Mouse (Mus musculus): ENCODE data around the gene Olfr1395.
"Not testable (repeated sequence)": the region's sequence is repeated elsewhere in the genome, so short reads cannot be mapped to it uniquely, and the experiment has no call there.

The Olfr1395 gene

GRCm38 (mm10) chr11:49170576-49170975 lies 28.5 kb downstream of the Olfr1395 start:
- in situ Hi-C loops (cut with MboI): no loop called here

DNA sequence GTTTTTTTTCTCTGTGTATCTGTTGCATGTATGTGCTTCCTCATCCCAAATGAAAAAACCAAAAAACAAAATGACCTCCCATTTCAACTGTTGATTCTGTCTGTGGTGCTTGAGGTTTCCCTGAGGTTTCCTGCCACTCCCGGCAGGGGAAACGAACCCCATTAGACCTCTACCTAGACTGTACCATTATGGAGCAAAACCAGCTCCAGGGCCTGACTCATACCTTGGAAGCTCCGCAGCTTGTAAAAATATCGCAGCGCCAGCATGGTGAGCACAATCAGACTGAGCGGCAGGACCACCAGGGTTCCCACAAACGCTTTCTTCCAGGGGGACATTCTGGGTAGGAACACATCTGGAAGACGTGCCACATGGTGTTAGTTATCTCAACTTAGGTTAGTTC lies 33.3 kb downstream of the Olfr1395 start:
- in situ Hi-C loops (cut with MboI): no loop called here

DNA sequence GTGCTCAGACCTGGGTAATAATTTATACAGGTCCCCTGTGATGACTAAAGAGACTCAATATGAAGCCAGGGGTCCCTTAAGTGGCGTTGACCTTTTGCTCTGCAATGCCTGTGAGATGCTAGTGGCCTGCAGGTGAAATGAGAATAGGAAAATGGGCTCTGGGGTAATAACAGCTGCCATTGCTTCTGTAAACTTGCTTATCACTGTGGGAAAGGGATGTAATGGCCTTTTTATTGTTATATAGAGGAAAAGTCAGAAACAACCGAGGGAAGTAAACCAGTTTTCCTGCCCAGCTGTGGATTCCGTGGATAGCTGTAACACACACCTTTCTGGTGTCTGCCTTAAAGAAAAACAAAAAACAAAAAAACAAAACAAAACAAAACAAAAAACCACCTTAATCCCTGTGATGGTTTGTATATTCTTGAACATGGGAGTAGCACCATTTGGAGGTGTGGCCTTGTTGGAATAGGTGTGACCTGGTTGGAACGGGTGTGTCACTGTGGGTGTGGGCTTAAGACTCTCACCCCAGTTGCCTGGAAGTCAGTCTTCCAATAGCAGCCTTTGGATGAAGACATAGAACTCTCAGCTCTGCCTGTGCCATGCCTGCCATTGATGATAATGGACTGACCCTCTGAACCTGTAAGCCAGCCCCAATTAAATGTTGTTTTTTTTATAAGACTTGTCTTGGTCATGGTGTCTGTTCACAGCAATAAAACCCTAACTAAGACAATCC lies 34.1 kb downstream of the Olfr1395 start:
- in situ Hi-C loops (cut with MboI): not testable (repeated sequence)

- in situ Hi-C loops (cut with MboI): no loop called here
Measured at GRCm38 (mm10) chr11:49183172-49183571, 41.1 kb downstream of the Olfr1395 start.

DNA sequence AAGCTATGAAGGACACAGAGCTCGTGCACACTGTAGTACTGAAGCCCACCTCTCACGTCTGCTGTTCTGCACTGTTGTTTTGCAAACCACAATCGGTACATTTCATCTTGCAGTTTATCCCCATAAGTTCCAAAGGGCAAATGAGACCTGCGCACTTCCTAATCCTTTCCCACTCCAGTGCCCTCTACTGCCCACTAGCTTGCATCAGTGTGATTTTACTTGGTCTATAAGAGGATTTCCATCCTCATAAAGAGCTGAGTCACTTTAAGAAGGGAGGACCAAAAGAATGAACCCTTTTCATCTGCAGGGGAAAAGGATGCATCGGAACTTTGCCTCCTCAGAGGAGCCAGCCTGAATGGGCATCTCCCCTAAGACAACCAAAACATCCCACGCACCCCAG lies 44.4 kb downstream of the Olfr1395 start:
- in situ Hi-C loops (cut with MboI): no loop called here

DNA sequence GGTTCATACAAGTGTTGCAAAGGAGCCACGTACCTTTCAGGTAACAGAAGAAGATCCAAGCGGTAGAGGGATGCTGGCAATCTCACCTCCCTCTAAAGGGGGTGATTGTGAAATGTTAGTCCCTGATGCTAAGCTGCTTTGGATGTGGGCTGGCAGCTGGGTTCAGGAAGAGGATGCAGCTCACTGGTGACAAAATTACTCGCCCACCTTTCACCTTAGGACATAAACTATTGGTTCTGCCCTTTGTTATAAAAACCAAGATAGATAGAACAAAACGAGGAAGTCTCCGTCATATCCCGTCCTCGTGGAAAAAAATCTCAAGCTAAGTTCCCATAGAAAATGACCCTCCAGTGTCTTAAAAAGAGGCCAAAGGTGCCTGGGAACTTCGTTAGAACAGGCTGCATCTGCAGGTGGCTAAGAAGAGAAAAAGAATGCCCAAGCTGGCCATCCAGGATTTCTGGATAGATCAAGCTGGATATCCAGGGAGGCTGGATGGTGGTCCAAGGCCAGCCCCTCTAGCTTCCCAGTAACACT lies 44.9 kb downstream of the Olfr1395 start, which contains the start of gene Btnl9:
Btnl9 (minus strand) TSS at position 205 of the 534 bp plus-strand sequence.
- in situ Hi-C loops (cut with MboI): no loop called here

DNA sequence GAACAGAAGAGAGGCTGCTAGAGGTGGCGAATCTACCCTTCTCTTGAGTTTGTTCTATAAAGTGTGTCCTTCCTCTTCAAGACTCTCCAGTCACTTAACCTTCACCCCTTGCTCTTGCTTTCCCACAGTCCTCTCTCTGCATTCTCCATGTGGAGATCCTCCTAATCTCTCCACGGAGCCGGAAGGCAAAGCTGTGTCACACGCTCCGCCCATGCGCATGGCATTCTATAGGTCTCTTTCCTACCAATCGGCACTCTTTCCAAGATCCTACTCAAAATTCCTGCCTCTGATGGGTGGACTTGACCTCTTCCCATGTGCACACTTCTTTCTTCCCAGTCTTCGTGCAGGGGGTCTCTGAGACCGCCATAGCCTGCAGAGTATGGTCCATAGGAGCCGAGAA lies 45.6 kb downstream of the Olfr1395 start:
- in situ Hi-C loops (cut with MboI): no loop called here

GRCm38 (mm10) chr11:49189737-49190136 lies 47.7 kb downstream of the Olfr1395 start:
- in situ Hi-C loops (cut with MboI): no loop called here

GRCm38 (mm10) chr11:49191083-49191482 lies 49.0 kb downstream of the Olfr1395 start:
- in situ Hi-C loops (cut with MboI): no loop called here

DNA sequence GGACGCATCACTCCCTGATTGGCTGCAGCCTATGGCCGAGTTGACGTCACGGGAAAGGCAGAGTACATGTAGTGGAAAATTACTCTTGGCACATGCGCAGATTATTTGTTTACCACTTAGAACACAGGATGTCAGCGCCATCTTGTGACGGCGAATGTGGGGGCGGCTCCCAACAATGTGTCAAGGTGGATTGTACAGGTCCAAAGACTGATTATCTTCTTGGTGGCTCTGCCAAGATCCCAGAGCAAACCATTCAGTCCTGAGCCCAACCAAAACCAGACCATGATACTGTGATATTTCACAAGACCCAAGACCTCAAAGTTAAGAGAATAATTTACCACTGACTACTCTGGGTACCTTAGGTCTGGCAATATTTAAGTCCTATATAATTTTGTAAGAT lies 52.7 kb downstream of the Olfr1395 start:
- in situ Hi-C loops (cut with MboI): not testable (repeated sequence)

DNA sequence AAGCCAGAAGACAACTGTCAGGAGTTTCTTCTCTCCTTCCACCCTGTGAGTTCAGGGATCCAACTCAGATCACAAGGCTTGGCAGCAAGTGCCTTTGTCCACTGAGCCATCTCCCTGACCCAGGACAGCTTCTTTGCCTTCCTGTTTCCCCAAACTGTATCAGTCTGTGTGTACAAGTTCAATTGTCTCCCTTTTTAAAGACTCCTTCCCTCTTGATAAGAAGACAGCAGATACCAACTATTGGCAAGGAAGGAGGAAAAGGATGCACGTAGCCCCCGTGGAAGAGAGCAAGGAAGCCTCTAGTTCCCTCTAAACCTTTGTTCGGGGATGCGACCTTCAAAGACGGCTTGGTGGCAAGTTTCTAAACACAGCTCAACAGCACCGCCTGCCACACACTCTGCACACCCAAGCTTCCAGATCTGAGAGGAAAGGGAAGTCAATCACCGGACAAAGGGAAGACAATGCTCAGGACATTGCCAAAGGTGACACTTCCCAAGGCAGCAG lies 53.8 kb downstream of the Olfr1395 start:
- in situ Hi-C loops (cut with MboI): no loop called here

Measured in mature B cell (primary cell).